Mouse (Mus musculus) midbrain, postnatal 0 days (tissue): Measurements from ENCODE around the gene Med6. TPM values are rescaled to one million over a fixed set of nuclear protein-coding genes. Genes with fewer than 3 reads are reported as not detected.

ENCODE experiments used
- ATAC-seq: fragments of 200-750 bp; cut with Nextera tagmentation; 2 replicates; pipeline ENCODE4 v1.8.0; 2017; ENCODE audit warnings: moderate number of reproducible peaks, mild to moderate bottlenecking, moderate TSS enrichment, moderate library complexity; ENCODE audit not compliant: low FRiP score
- DNase-seq: peaks from one replicate; pipeline ENCODE4 v3.0.0-alpha.2; 2015; ENCODE audit warnings: low spot score
- H3K27ac ChIP-seq: fragments of 300-500 bp; sonication (generic); 2 replicates; pipeline ENCODE4 v1.5.1; 2014; ENCODE audit warnings: low read depth, mild to moderate bottlenecking, low read length, mixed read lengths
- H3K27me3 ChIP-seq: fragments of 300-500 bp; sonication (generic); 2 replicates; pipeline ENCODE4 v1.6.1; 2014; ENCODE audit warnings: low read length, control low read depth, mixed read lengths; ENCODE audit not compliant: insufficient read depth
- H3K36me3 ChIP-seq: fragments of 300-500 bp; sonication (generic); 2 replicates; pipeline ENCODE4 v1.6.1; 2014; ENCODE audit warnings: low read length, control low read depth, mixed read lengths; ENCODE audit not compliant: insufficient read depth
- H3K4me1 ChIP-seq: fragments of 300-500 bp; sonication (generic); 2 replicates; pipeline ENCODE4 v1.6.1; 2014; ENCODE audit warnings: mild to moderate bottlenecking, control low read depth, antibody characterized with exemption, low read length, mixed read lengths; ENCODE audit not compliant: insufficient read depth
- H3K4me2 ChIP-seq: fragments of 300-500 bp; sonication (generic); 2 replicates; pipeline ENCODE4 v1.6.1; 2014; ENCODE audit warnings: low read depth, mild to moderate bottlenecking, low read length, mixed read lengths; ENCODE audit not compliant: poor library complexity, severe bottlenecking
- H3K4me3 ChIP-seq: fragments of 300-500 bp; sonication (generic); 2 replicates; pipeline ENCODE4 v1.5.1; 2014; ENCODE audit warnings: low read depth, mild to moderate bottlenecking, low read length, moderate library complexity
- H3K9ac ChIP-seq: fragments of 300-500 bp; sonication (generic); replicated peaks from 2 replicates; pipeline ENCODE4 v1.6.1; 2014; ENCODE audit warnings: mild to moderate bottlenecking, low read length, moderate library complexity, mixed read lengths; ENCODE audit not compliant: poor library complexity, severe bottlenecking
- H3K9me3 ChIP-seq: fragments of 300-500 bp; sonication (generic); 2 replicates; pipeline ENCODE4 v1.6.1; 2016; ENCODE audit warnings: low read length, control low read depth
- CTCF ChIP-seq: IDR thresholded peaks from 2 replicates; pipeline ENCODE4 v1.5.1; 2016; ENCODE audit warnings: antibody characterized with exemption, mild to moderate bottlenecking
- WGBS: fragments of 180-500 bp; shearing (Covaris S2); extraction: QIAGEN DNeasy Blood & Tissue Kit; methylation state at CpG from one replicate; pipeline ENCODE4 v1.1.7; 2014; 5-methylcytosine and 5-hydroxymethylcytosine counted together
- polyA plus RNA-seq: library from polyadenylated mRNA; unstranded; fragments of >200 nt; fragmentation: Nextera tagmentation; extraction: Ambion mirVana; gene quantifications from 2 replicates; pipeline ENCODE4 v1.2.1, GENCODE M21; 2015
- total RNA-seq: library from RNA; depleted of rRNA; stranded (reverse); fragments of >200 nt; gene quantifications from 2 replicates; pipeline ENCODE4 v1.2.3, GENCODE M21; 2014

Gene Med6
- total and polyA plus RNA-seq, 2 experiments from 2014 or later, result 31.2 to 36.1 TPM

DNA sequence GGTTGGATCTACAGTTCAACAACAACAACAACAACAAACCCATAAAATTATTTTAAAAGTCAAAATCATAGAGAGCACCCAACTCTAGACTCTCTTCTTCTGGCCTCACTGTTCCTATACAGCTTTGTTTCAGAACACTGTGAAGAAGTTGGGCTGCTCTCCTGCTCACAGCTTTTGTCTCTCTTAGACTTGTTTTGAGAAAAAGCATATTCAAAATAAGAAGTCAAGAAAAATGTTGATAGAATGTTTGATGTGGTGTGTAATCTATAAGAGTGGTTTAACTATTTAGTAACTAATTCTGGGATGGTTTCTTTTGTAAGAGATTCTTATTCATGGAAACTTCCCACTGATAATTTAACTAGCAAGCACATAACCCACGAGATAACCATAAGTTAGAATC lies 26.4 kb downstream of the Med6 start, which contains the start of gene Adam21:
Gene Adam21, minus strand, starts transcription at position 101 of the 400 bp plus-strand sequence.
- WGBS, result 95% methylated on average over 1 of the region's 1 CpGs
- Histone ChIP-seq H3K4me2 (no peak within 1 kb of the TSS), H3K27ac (no peak within 1 kb of the TSS), H3K4me3 (no peak within 1 kb of the TSS), H3K36me3 (peaks cover 8% of the 10 kb centered on the region; the same call in 1 of the 2 replicates), H3K9me3 (no peaks in the 10 kb centered on the region), H3K9ac (no peak within 1 kb of the TSS), H3K4me1 (no peaks in the 10 kb centered on the region), H3K27me3 (no peaks in the 10 kb centered on the region)
- no peak for TF ChIP-seq CTCF
- no peak for DNase-seq
- no peak for ATAC-seq

DNA sequence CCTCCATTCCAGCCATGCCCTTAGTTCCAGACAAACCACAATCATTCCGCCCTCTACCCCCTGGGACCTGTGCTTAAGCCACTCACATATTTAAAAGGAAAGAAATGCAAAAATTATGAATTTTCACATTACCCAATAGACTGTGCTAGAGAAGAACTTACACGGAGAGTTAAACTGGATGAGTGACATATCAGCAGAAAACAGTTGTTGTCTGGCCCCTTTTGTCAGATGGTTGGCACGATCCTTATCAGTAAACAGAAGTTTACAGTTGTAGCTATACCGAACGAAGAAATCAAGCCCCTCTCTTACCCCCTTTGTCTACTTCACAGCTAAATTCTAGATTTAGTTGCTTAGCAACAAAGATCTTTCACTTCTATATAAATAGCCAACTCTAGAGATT lies 26.9 kb downstream of the Med6 start:
- Histone ChIP-seq H3K27ac (no peak overlapping the region), H3K27me3 (no peaks in the 10 kb centered on the region), H3K4me1 (no peaks in the 10 kb centered on the region), H3K9ac (no peak overlapping the region), H3K4me3 (no peak overlapping the region), H3K9me3 (no peaks in the 10 kb centered on the region), H3K4me2 (no peak overlapping the region), H3K36me3 (peaks cover 6% of the 10 kb centered on the region; the same call in 1 of the 2 replicates)
- no peak for TF ChIP-seq CTCF
- no peak for ATAC-seq
- no peak for DNase-seq
- WGBS, result 78% methylated on average over 5 of the region's 5 CpGs

DNA sequence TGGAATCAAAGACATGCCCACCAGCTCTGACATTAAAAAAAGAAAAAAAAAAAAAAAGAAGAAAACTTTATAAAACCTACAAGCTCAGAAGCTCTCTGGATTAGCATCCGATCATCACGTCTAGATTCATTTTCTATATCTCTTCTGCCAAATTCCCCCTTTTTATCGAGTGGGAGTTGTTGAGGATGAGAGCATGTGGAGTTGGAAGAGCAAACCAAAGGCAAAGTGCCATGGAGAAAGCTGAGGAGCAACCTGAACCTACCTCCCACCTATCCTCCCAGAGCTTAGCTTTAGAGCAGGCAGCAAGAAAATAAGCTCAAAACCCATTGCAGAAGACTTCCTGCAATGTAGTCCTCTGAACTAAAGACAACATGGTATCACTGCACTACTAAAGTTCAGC lies 30.6 kb downstream of the Med6 start:
- no peak for DNase-seq
- H3K36me3 ChIP-seq, result no peaks in the 10 kb centered on the region
- H3K27me3 ChIP-seq, result no peaks in the 10 kb centered on the region
- H3K4me2 ChIP-seq, result no peak overlapping the region
- no peak overlapping the region for H3K9ac ChIP-seq
- H3K27ac ChIP-seq, result no peak overlapping the region
- TF ChIP-seq CTCF, result no peak
- no peaks in the 10 kb centered on the region for H3K9me3 ChIP-seq
- ATAC-seq, result no peak
- H3K4me3 ChIP-seq, result no peak overlapping the region
- H3K4me1 ChIP-seq, result no peaks in the 10 kb centered on the region
- 97% methylated on average over 3 of the region's 3 CpGs for WGBS

DNA sequence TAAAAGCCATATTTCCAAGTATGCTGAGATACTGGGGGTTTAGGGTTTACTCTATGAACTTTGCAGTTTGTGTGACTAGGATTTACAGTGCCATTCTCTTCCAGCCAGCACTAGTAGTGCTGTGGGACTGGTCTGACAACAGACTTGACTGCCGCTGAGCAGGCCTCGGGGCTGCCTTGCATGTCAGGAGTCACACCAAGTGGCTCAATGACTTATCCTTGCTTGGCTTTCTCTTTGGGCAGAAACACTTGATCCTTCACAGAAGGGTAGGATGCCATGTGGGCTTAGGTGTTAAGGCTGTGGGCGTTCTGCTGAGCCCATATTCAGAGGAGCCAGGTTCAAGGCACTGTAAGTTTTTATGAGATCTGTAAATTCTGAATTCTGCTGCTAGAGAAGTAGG lies 45.5 kb downstream of the Med6 start:
- Histone ChIP-seq H3K27ac (no peak overlapping the region), H3K27me3 (no peaks in the 10 kb centered on the region), H3K4me1 (no peaks in the 10 kb centered on the region), H3K9ac (no peak overlapping the region), H3K4me2 (no peak overlapping the region), H3K4me3 (no peak overlapping the region), H3K9me3 (no peaks in the 10 kb centered on the region), H3K36me3 (no peaks in the 10 kb centered on the region)
- TF ChIP-seq CTCF, result no peak
- DNase-seq (no peak), ATAC-seq (no peak)
- 87% methylated on average over 3 of the region's 3 CpGs for WGBS

DNA sequence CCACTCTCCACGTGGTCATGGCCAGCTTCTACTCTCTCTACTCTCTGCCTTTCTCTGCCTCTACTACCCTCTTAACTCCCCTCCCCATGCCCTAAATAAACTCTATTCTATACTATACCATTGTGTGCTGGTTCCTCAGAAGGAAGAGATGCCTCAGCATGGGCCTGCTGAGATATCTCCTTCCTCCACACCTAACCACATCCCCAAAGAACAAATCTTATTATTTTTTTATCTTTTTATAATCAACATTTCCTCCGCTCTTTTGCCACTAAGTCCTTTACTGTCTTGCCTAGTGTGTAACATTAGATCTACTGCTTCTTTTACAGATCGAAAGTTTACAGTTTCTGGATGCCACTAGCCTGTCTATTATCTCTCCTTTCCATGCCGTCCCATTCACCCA lies 47.6 kb downstream of the Med6 start:
- Histone ChIP-seq H3K4me3 (no peak overlapping the region), H3K27ac (no peak overlapping the region), H3K27me3 (no peaks in the 10 kb centered on the region), H3K9me3 (no peaks in the 10 kb centered on the region), H3K4me2 (no peak overlapping the region), H3K36me3 (no peaks in the 10 kb centered on the region), H3K4me1 (no peaks in the 10 kb centered on the region), H3K9ac (no peak overlapping the region)
- DNase-seq, result no peak
- 66% methylated on average over 4 of the region's 4 CpGs for WGBS
- no peak for TF ChIP-seq CTCF
- ATAC-seq, result no peak

DNA sequence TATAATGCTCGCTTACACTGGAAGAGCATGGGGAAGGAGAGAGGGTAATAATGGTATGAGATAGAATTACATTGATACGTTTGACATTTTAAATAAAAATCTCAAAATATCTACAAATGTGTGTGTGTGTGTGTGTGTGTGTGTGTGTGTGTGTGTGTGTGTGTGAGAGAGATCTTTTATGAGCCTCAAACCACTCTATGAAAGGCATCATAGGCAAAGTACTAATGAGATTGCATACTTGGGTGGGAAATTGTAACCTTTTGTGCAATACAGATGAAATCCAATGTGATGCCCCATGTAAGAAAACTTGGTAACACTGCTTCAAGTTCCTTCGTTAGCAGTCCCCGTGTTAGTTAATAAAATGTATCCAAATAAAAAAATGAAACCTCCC lies 61.8 kb downstream of the Med6 start:
- Histone ChIP-seq H3K4me1 (peaks cover 5% of the 10 kb centered on the region; the same call in 1 of the 2 replicates), H3K9ac (peak overlapping the region; percentile 86), H3K36me3 (no peaks in the 10 kb centered on the region), H3K9me3 (no peaks in the 10 kb centered on the region), H3K4me2 (peak overlapping the region; percentile 61), H3K27me3 (no peaks in the 10 kb centered on the region), H3K4me3 (peak overlapping the region; percentile 85), H3K27ac (peak overlapping the region; percentile 81)
- DNase-seq, result peak; percentile 0
- no peak for TF ChIP-seq CTCF
- peak; percentile 13; the same call in 1 of the 2 replicates for ATAC-seq
- WGBS, result 40% methylated on average over 4 of the region's 4 CpGs
